Mouse (Mus musculus) heart, adult 2 months (tissue): ENCODE data around the gene Inpp4a.

ENCODE experiments used
- CTCF ChIP-seq: fragments of 200-600 bp; IDR thresholded peaks from 2 replicates; pipeline ENCODE4 v1.8.1; 2022; ENCODE audit warnings: antibody characterized with exemption, mild to moderate bottlenecking, moderate library complexity
- EP300 ChIP-seq: fragments of 200-500 bp; IDR thresholded peaks from 2 replicates; pipeline ENCODE4 v1.6.1; 2011; ENCODE audit warnings: low read depth, low read length, control low read depth; ENCODE audit not compliant: insufficient read depth
- POLR2A ChIP-seq: fragments of 200-500 bp; IDR thresholded peaks from 2 replicates; pipeline ENCODE4 v1.6.1; 2011; ENCODE audit warnings: mild to moderate bottlenecking, low read depth, low read length, control low read depth; ENCODE audit not compliant: insufficient read depth

GRCm38 (mm10) chr1:37336794-37337193, 37.1 kb downstream of the Inpp4a start:
- TF ChIP-seq POLR2A (no peak), EP300 (no peak), CTCF (no peak)
